Mouse (Mus musculus) cortical plate, adult 2 months (tissue): ENCODE data around the gene Prdx2.

Source experiments
- CTCF ChIP-seq: fragments of 200-500 bp; IDR thresholded peaks from 2 replicates; pipeline ENCODE4 v1.5.1; 2011; ENCODE audit warnings: mild to moderate bottlenecking, control low read depth, low read length; ENCODE audit not compliant: insufficient read depth; ENCODE audit errors: extremely low read depth
- POLR2A ChIP-seq: fragments of 200-500 bp; IDR thresholded peaks from 2 replicates; pipeline ENCODE4 v1.6.1; 2011; ENCODE audit warnings: mild to moderate bottlenecking, low read length, control low read depth; ENCODE audit not compliant: insufficient read depth; ENCODE audit errors: extremely low read depth

GRCm38 (mm10) chr8:84981644-84982498 is 12.5 kb downstream of the Prdx2 start:
- TF ChIP-seq CTCF (no peak), POLR2A (no peak)
